ENCODE assay signal across 25 mouse cellular contexts in the genomic region with DNA sequence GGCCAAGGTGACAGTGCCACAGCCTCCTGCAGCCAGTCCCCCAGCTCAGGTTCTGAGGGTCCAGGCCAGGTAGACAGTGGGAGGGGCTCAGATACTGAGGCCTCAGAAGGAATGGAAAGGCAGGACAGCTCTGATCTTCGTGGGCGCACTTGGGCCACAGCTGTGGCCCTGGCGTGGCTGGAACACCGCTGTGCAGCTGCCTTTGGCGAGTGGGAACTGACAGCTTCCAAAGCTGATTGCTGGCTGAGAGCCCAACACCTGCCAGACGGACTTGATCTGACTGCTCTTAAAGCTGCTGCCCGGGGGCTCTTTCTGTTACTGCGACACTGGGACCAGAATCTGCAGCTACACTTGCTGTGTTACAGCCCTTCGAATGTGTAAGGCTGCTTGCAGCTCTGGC. TPM values are rescaled to one million over a fixed set of nuclear protein-coding genes. Genes with fewer than 3 reads are reported as not detected.
DNase-seq lines count a peak whose midpoint lies in the region; ATAC-seq and TF ChIP-seq lines count a peak whose summit lies in the region.
"Had no signal": no experiment of that assay in that cellular context is flagged by ENCODE, and none has a peak within 500 bp of the region (broad histone marks: within the 10 kb centered on the region; RNA-seq: fewer than 3 reads in every experiment).

No protein-coding gene starts in this region.

- no peak for ATAC-seq in lung, embryonic 14.5 days (ENCODE audit: insufficient read depth)
- ATAC-seq in forebrain, postnatal 0 days: peak; percentile 19; the same call in 1 of the 2 replicates
- ATAC-seq: activated CD4-positive, CD25-positive, alpha-beta regulatory T cell, adult 4 months; intestine, postnatal 0 days; Patski had no signal

- no peak for TF ChIP-seq POLR2A in brain, embryonic 14.5 days (IDR thresholded peaks at IDR 0.05; ENCODE audit: borderline replicate concordance, extremely low read depth, insufficient read depth, insufficient read length, poor library complexity, severe bottlenecking)

- H3K4me3 ChIP-seq in gastrocnemius, adult 2 months: no peak overlapping the region
- no peak overlapping the region for H3K4me3 ChIP-seq in lung, embryonic 14.5 days (ENCODE audit: low read depth, low read length)
- H3K4me3 ChIP-seq in forebrain, postnatal 0 days (ENCODE audit: low read depth, low read length): no peak overlapping the region
- H3K4me3 ChIP-seq: erythroblast, embryonic 14.5 days; hindbrain, embryonic 10.5 days; layer of hippocampus, adult 2 months; liver, embryonic 13.5 days; megakaryocyte, embryonic 14.5 days had no signal

- no peak for TF ChIP-seq CTCF in gastrocnemius, adult 2 months (IDR thresholded peaks at IDR 0.05)
- TF ChIP-seq CTCF in lung, embryonic 14.5 days (IDR thresholded peaks at IDR 0.05; ENCODE audit: low read depth): no peak
- TF ChIP-seq CTCF in brain, embryonic 14.5 days (IDR thresholded peaks at IDR 0.05; ENCODE audit: borderline replicate concordance, extremely low read depth, insufficient read depth, insufficient read length): no peak
- TF ChIP-seq CTCF in forebrain, postnatal 0 days (IDR thresholded peaks at IDR 0.05; ENCODE audit: low read depth): no peak

- H3K36me3 ChIP-seq in lung, embryonic 14.5 days (ENCODE audit: insufficient read depth): peaks cover 39% of the 10 kb centered on the region
- peaks cover 45% of the 10 kb centered on the region for H3K36me3 ChIP-seq in forebrain, postnatal 0 days (ENCODE audit: insufficient read depth)

- H3K4me2 ChIP-seq in lung, embryonic 14.5 days: no peak overlapping the region
- no peak overlapping the region for H3K4me2 ChIP-seq in forebrain, postnatal 0 days (ENCODE audit: low read depth)
- H3K4me2 ChIP-seq: liver, embryonic 13.5 days had no signal

- no peak overlapping the region for H3K27ac ChIP-seq in gastrocnemius, adult 2 months
- no peak overlapping the region for H3K27ac ChIP-seq in lung, embryonic 14.5 days (ENCODE audit: low read depth)
- H3K27ac ChIP-seq in forebrain, postnatal 0 days (ENCODE audit: low read depth, low read length): no peak overlapping the region
- H3K27ac ChIP-seq: hindbrain, embryonic 10.5 days; layer of hippocampus, adult 2 months; liver, embryonic 13.5 days had no signal

- 44% methylated on average over 9 of the region's 9 CpGs for WGBS in lung, embryonic 14.5 days
- 51% methylated on average over 9 of the region's 9 CpGs for WGBS in forebrain, postnatal 0 days

- no peak overlapping the region for H3K9ac ChIP-seq in lung, embryonic 14.5 days
- H3K9ac ChIP-seq in forebrain, postnatal 0 days: no peak overlapping the region
- H3K9ac ChIP-seq: liver, embryonic 13.5 days had no signal

- peaks cover 2% of the 10 kb centered on the region for H3K4me1 ChIP-seq in lung, embryonic 14.5 days (ENCODE audit: insufficient read depth)
- 0 out of 2 replicates have a peak, but pooled peaks cover 1% of the 10 kb centered on the region for H3K4me1 ChIP-seq in forebrain, postnatal 0 days (ENCODE audit: insufficient read depth)

- H3K9me3 ChIP-seq in lung, embryonic 14.5 days (ENCODE audit: low read depth, low read length): no peaks in the 10 kb centered on the region
- no peaks in the 10 kb centered on the region for H3K9me3 ChIP-seq in forebrain, postnatal 0 days (ENCODE audit: low read length)
- H3K9me3 ChIP-seq: hindbrain, embryonic 10.5 days; liver, embryonic 13.5 days had no signal

- H3K27me3 ChIP-seq in lung, embryonic 14.5 days (ENCODE audit: insufficient read depth, low read length): no peaks in the 10 kb centered on the region
- no peaks in the 10 kb centered on the region for H3K27me3 ChIP-seq in forebrain, postnatal 0 days (ENCODE audit: insufficient read depth, low read length)
- H3K27me3 ChIP-seq: Patski had no signal

- intact Hi-C loops in gastrocnemius, adult 2 months (cut with DNase I): no loop called here

- peak; percentile 52 for DNase-seq in gastrocnemius, adult 2 months
- DNase-seq in gastrocnemius, postnatal 25 days: no peak
- DNase-seq in lung, embryonic 14.5 days: peak; percentile 49
- no peak for DNase-seq in lung, postnatal 10 days
- peak; percentile 74 for DNase-seq in brain, embryonic 14.5 days (ENCODE audit: low read depth)
- no peak for DNase-seq in forebrain, postnatal 0 days
- no peak for DNase-seq in adrenal gland, adult (ENCODE audit: inconsistent age in 2 of 2, low spot score in 1 of 2)
- DNase-seq in lung, postnatal 36 days: no peak
- DNase-seq: adrenal gland, postnatal 36 days; cerebellum, adult 9-11 months; kidney, postnatal 10 days; liver, embryonic 13.5 days; thymus, postnatal 4 days had no signal

RNA-seq across cellular contexts. Expression of gene Eef1akmt4, which starts 6.7 kb away (rescaled TPM):
- 1 to 10 TPM; 3.4 to 6.3 TPM for total RNA-seq in gastrocnemius, adult 2 months (2021)
- total RNA-seq in gastrocnemius, postnatal 25 days (2021): 1 to 10 TPM; 5.1 to 5.7 TPM
- 31.5 and 34.6 TPM in 2 replicates for polyA plus RNA-seq in lung, embryonic 14.5 days (2014; fragmentation: Nextera tagmentation; extraction: Ambion mirVana)
- polyA plus RNA-seq in brain, embryonic 14.5 days (2012; rRNA removed): 9.2 and 16.4 TPM in 2 replicates
- total RNA-seq in forebrain, postnatal 0 days (2014; rRNA removed): 3.7 and 6.5 TPM in 2 replicates
- polyA plus RNA-seq in forebrain, postnatal 0 days (2015; fragmentation: Nextera tagmentation; extraction: Ambion mirVana): 6.0 and 6.2 TPM in 2 replicates

RNA-seq across cellular contexts. Expression of gene Gm49333, which starts 6.7 kb away (rescaled TPM):
- not detected for total RNA-seq in gastrocnemius, adult 2 months (2021)
- not detected for total RNA-seq in gastrocnemius, postnatal 25 days (2021)
- not detected in 2 replicates for polyA plus RNA-seq in lung, embryonic 14.5 days (2014; fragmentation: Nextera tagmentation; extraction: Ambion mirVana)
- not detected in 2 replicates for polyA plus RNA-seq in brain, embryonic 14.5 days (2012; rRNA removed)
- total RNA-seq in forebrain, postnatal 0 days (2014; rRNA removed): not detected in 2 replicates
- polyA plus RNA-seq in forebrain, postnatal 0 days (2015; fragmentation: Nextera tagmentation; extraction: Ambion mirVana): not detected in 2 replicates
- total RNA-seq: heart, adult 8-10 months; layer of hippocampus, adult 2 months had no signal
- polyA plus RNA-seq: activated CD4-positive, CD25-positive, alpha-beta regulatory T cell, adult 4 months; C2C12; erythroblast, embryonic 14.5 days; heart, embryonic 16.5 days; limb, embryonic 11.5 days; liver, embryonic 13.5 days; lung, embryonic 16.5 days had no signal

RNA-seq across cellular contexts. Expression of gene Alg3, which starts 6.8 kb away (rescaled TPM):
- total RNA-seq in gastrocnemius, adult 2 months (2021): 10 to 100 TPM; 13.4 to 14.6 TPM
- total RNA-seq in gastrocnemius, postnatal 25 days (2021): 10 to 100 TPM; 10.9 to 16.8 TPM
- 44.1 and 48.9 TPM in 2 replicates for polyA plus RNA-seq in lung, embryonic 14.5 days (2014; fragmentation: Nextera tagmentation; extraction: Ambion mirVana)
- 30.5 and 31.6 TPM in 2 replicates for polyA plus RNA-seq in brain, embryonic 14.5 days (2012; rRNA removed)
- total RNA-seq in forebrain, postnatal 0 days (2014; rRNA removed): 11.1 and 19.0 TPM in 2 replicates
- polyA plus RNA-seq in forebrain, postnatal 0 days (2015; fragmentation: Nextera tagmentation; extraction: Ambion mirVana): 29.2 and 30.3 TPM in 2 replicates

RNA-seq across cellular contexts. Expression of gene Vwa5b2, which starts 15.4 kb away (rescaled TPM):
- under 1 TPM; 0.08 to 0.20 TPM for total RNA-seq in gastrocnemius, adult 2 months (2021)
- total RNA-seq in gastrocnemius, postnatal 25 days (2021): not detected
- 0.53 and 0.89 TPM in 2 replicates for polyA plus RNA-seq in lung, embryonic 14.5 days (2014; fragmentation: Nextera tagmentation; extraction: Ambion mirVana)
- 28.2 and 44.7 TPM in 2 replicates for polyA plus RNA-seq in brain, embryonic 14.5 days (2012; rRNA removed)
- 20.3 and 20.9 TPM in 2 replicates for total RNA-seq in forebrain, postnatal 0 days (2014; rRNA removed)
- 5.9 and 8.7 TPM in 2 replicates for polyA plus RNA-seq in forebrain, postnatal 0 days (2015; fragmentation: Nextera tagmentation; extraction: Ambion mirVana)

RNA-seq across cellular contexts. Expression of gene Camk2n2, which starts 16.4 kb away (rescaled TPM):
- 1 to 10 TPM; 1.1 to 1.3 TPM for total RNA-seq in gastrocnemius, adult 2 months (2021)
- total RNA-seq in gastrocnemius, postnatal 25 days (2021): 1 to 10 TPM; 1.2 to 1.6 TPM
- 0.72 and 1.3 TPM in 2 replicates for polyA plus RNA-seq in lung, embryonic 14.5 days (2014; fragmentation: Nextera tagmentation; extraction: Ambion mirVana)
- polyA plus RNA-seq in brain, embryonic 14.5 days (2012; rRNA removed): 82.1 and 103 TPM in 2 replicates
- 44.1 and 51.0 TPM in 2 replicates for total RNA-seq in forebrain, postnatal 0 days (2014; rRNA removed)
- polyA plus RNA-seq in forebrain, postnatal 0 days (2015; fragmentation: Nextera tagmentation; extraction: Ambion mirVana): 45.3 and 57.0 TPM in 2 replicates
- polyA plus RNA-seq: activated CD4-positive, CD25-positive, alpha-beta regulatory T cell, adult 4 months; erythroblast, embryonic 14.5 days had no signal

Comparison
In these comparisons a context has a peak if more than half of its experiments do, and no peak if none do; other contexts are left out.
1. DNase-seq: peak in gastrocnemius, adult 2 months (single experiment), lung, embryonic 14.5 days (single experiment) and brain, embryonic 14.5 days (single experiment); none in gastrocnemius, postnatal 25 days (single experiment), lung, postnatal 10 days (single experiment), forebrain, postnatal 0 days (single experiment), adrenal gland, adult (0 of 2) and lung, postnatal 36 days (single experiment).